Mouse (Mus musculus) limb, embryonic 13.5 days (tissue): ENCODE results near the gene Ugt1a5. TPM values are rescaled to one million over a fixed set of nuclear protein-coding genes. Genes with fewer than 3 reads are reported as not detected.
"Not testable (repeated sequence)": the region's sequence is repeated elsewhere in the genome, so short reads cannot be mapped to it uniquely, and the experiment has no call there.

ENCODE experiments used
- ATAC-seq: fragments of 200-750 bp; cut with Nextera tagmentation; 2 replicates; pipeline ENCODE4 v1.8.0; 2017; ENCODE audit warnings: low read depth, moderate number of reproducible peaks, moderate TSS enrichment; ENCODE audit not compliant: low FRiP score
- H3K27ac ChIP-seq: fragments of 300-500 bp; sonication (generic); 2 replicates; pipeline ENCODE4 v1.5.1; 2015; ENCODE audit warnings: inconsistent platforms, mild to moderate bottlenecking, moderate library complexity
- H3K27me3 ChIP-seq: fragments of 300-500 bp; sonication (generic); 2 replicates; pipeline ENCODE4 v1.6.1; 2015; ENCODE audit warnings: mild to moderate bottlenecking, inconsistent platforms
- H3K36me3 ChIP-seq: fragments of 300-500 bp; sonication (generic); 2 replicates; pipeline ENCODE4 v1.6.1; 2015; ENCODE audit warnings: inconsistent platforms, mild to moderate bottlenecking, moderate library complexity
- H3K4me1 ChIP-seq: fragments of 300-500 bp; sonication (generic); 2 replicates; pipeline ENCODE4 v1.6.1; 2015; ENCODE audit warnings: inconsistent platforms
- H3K4me2 ChIP-seq: fragments of 300-500 bp; sonication (generic); replicated peaks from 2 replicates; pipeline ENCODE4 v1.6.1; 2015; ENCODE audit warnings: inconsistent platforms, mild to moderate bottlenecking, moderate library complexity
- H3K4me3 ChIP-seq: fragments of 300-500 bp; sonication (generic); 2 replicates; pipeline ENCODE4 v1.5.1; 2015; ENCODE audit warnings: moderate library complexity, mild to moderate bottlenecking, inconsistent platforms
- H3K9ac ChIP-seq: fragments of 300-500 bp; sonication (generic); 2 replicates; pipeline ENCODE4 v1.6.1; 2015; ENCODE audit warnings: mild to moderate bottlenecking, inconsistent platforms
- H3K9me3 ChIP-seq: fragments of 300-500 bp; sonication (generic); 2 replicates; pipeline ENCODE4 v1.6.1; 2016; ENCODE audit warnings: inconsistent platforms
- WGBS: fragments of 180-500 bp; shearing (Covaris S2); methylation state at CpG from one replicate; pipeline ENCODE4 v1.1.7; 2015; 5-methylcytosine and 5-hydroxymethylcytosine counted together
- polyA plus RNA-seq: library from polyadenylated mRNA; unstranded; fragments of >200 nt; fragmentation: Nextera tagmentation; extraction: Ambion mirVana; gene quantifications from 2 replicates; pipeline ENCODE4 v1.2.1, GENCODE M21; 2015

The Ugt1a5 gene
- polyA plus RNA-seq, 1 experiment from 2014 or later: not detected

DNA sequence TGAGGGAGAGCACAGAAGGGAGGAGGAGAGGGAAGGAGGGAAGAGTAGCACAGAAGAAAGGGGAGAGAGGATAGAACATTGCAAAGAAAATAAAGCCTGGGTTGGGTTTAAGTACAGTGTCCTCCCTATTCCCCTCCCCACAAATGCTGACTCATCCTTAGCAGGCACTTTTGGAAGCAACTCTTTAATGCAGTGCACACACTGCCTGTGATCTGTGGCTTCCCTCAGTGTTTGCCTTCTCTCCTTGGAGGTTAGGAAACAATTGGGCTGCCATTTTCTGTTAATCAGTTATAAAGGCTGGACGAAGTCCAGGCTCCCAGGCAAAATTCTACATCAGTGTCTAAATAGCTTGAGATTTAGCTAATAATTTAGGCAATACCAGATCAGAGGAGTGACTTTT is 25.3 kb upstream of the Ugt1a5 start:
- not testable (repeated sequence) for H3K4me1 ChIP-seq, H3K36me3 ChIP-seq, H3K9ac ChIP-seq, H3K27ac ChIP-seq, H3K27me3 ChIP-seq, H3K9me3 ChIP-seq, H3K4me2 ChIP-seq, ATAC-seq, H3K4me3 ChIP-seq
- WGBS: 71% methylated on average over 1 of the region's 1 CpGs

DNA sequence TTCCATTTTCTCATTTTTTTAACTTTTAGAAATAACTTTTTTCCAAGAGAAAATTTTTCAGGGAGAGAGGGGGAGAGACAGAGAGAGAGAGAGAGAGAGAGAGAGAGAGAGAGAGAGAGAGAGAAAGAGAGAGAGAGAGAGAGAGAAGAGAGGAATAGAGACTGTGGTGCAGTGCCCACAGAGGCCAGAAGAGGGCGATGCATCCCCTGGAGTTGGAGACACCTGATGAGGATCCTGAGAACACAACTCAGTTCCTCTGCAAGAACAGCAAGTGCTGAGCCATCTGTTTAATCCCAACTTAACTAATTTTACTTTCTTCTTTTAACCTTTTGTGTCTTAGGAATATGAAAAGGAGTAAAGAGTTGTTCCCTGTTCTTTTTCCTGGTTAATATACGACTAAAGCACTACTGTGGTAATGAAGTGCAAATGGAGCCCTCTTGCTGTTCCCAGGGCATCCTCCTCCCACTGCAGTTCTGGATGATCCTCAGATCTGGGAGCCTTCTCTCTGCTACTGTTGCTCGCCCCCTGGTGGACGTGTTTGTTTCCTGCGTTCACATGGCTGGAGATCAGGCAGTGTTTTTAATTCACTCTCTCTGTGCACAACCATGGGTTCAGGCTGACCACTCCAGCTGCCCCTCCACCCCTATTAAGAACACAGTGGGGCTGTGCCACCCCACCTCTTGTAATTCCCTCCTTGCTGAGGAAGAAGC is 21.7 kb upstream of the Ugt1a5 start:
- not testable (repeated sequence) for H3K4me1 ChIP-seq, H3K4me3 ChIP-seq, H3K4me2 ChIP-seq, H3K36me3 ChIP-seq, H3K9ac ChIP-seq, H3K27ac ChIP-seq, H3K9me3 ChIP-seq, ATAC-seq, H3K27me3 ChIP-seq
- WGBS: 2% methylated on average over 5 of the region's 5 CpGs

DNA sequence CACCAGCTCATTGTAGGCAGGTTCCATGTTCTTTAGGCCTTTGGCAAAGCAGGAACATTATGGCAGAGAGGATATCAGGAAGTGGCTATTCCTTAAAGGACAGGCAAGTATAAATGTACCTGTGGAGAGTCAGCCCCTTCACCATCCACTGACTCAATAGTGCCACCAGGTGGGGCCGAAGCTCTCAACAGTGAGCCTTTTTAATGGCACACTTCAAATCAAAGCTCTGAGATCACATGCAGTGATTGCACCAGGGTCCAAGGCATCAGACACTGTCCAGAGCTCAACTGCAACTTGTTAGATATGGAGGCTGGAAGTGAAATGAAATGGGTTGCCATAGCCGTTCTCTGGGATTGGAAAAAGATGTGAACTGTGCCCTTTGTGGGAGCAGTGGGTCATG is 20.5 kb upstream of the Ugt1a5 start:
- not testable (repeated sequence) for ATAC-seq, H3K9ac ChIP-seq
- 58% methylated on average over 2 of the region's 2 CpGs for WGBS

DNA sequence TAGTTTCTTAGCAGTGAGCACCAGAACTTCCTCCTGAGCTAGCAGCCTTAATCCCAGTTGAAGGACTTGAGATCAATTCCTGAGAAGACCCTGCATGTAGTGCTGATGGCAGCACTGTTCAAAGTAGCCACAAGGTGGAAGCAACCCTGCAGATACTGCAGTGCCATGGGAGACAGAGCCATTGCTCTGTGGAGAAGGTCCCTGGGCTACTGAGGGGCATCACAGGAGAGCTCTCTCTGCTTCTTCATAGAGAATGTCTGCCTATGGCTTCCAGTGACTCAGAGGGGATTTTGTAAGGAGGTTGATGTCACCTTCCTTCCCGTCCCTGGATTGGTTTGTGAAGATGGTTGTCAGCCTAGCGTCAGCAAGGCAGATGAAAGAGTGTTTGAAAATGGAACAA is 15.7 kb upstream of the Ugt1a5 start:
- WGBS: 78% methylated on average over 2 of the region's 2 CpGs

More for the DNA sequence above, 20.5 kb upstream of the Ugt1a5 start:
- not testable (repeated sequence) for H3K4me2 ChIP-seq, H3K27ac ChIP-seq, H3K9me3 ChIP-seq, H3K27me3 ChIP-seq, H3K4me3 ChIP-seq, H3K36me3 ChIP-seq, H3K4me1 ChIP-seq

DNA sequence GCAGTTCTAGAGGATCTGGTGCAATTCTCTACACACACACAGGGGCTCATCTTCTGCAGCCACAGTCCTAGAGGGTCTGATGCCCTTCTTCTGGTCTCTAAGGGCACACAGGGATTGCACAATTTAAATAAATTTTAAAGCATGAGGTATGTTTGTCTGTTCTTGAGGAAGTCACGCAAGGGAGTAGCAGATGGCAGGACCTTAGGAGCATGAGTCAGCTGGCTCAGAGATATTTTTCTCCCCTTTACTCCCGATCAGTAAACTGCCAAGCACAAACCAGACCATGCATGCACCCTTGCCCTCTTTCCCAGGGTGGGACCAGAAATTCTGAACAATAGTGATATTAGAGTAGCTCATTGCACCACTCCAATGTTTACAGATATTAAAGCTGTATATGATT is 7.4 kb upstream of the Ugt1a5 start:
- Histone ChIP-seq H3K9me3 (no peaks in the 10 kb centered on the region), H3K27ac (no peak overlapping the region), H3K9ac (no peak overlapping the region), H3K4me1 (no peaks in the 10 kb centered on the region), H3K27me3 (no peaks in the 10 kb centered on the region), H3K4me3 (no peak overlapping the region), H3K4me2 (no peak overlapping the region), H3K36me3 (no peaks in the 10 kb centered on the region)
- 84% methylated on average over 2 of the region's 2 CpGs for WGBS
- no peak for ATAC-seq

More for the DNA sequence above, 15.7 kb upstream of the Ugt1a5 start:
- H3K27ac ChIP-seq, H3K9me3 ChIP-seq, H3K4me2 ChIP-seq, H3K36me3 ChIP-seq, H3K4me1 ChIP-seq, ATAC-seq, H3K9ac ChIP-seq, H3K27me3 ChIP-seq, H3K4me3 ChIP-seq: not testable (repeated sequence)

DNA sequence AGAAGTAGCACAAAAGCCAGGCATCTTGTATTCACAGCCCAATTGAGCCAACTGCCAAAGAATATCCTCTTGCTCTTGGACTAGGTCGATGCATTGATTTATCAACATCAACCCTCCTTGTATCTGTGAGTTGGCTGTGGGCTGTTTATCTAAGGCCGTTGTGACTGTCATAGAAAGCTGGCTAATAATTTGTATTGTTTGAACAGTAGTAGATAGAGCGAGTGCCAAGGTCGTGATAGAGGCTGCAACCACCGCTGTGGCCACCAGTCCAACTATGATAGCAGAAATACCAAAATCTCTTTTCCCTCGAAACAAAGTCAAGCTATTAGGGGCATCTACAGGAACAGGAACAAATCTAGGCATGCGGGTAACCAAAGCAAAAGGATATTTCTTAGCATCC is 6.4 kb downstream of the Ugt1a5 start:
- H3K4me1 ChIP-seq, H3K4me2 ChIP-seq, ATAC-seq, H3K27me3 ChIP-seq, H3K27ac ChIP-seq, H3K4me3 ChIP-seq, H3K9ac ChIP-seq, H3K36me3 ChIP-seq: not testable (repeated sequence)
- WGBS: 82% methylated on average over 7 of the region's 7 CpGs
- peaks cover 16% of the 10 kb centered on the region for H3K9me3 ChIP-seq

DNA sequence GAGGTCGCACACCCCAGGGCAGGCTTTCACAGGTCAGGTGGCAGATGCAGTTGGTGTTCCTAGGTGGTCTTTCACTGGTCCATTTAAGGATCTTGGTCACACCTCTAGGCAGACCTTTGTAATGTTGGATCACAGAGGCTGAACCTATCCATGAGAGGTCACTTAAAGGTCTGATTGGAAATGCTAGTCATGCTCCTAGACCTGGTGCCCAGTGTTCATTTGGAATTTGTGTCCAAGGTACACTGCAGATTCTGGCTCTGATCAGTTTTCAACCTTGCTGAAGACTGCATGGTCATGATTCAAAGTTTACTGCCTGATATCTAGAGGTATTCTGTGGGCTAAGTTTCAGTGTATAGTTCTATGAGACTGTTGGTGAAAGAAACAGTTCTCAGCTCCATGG is 13.8 kb downstream of the Ugt1a5 start:
- no peaks in the 10 kb centered on the region for H3K4me1 ChIP-seq
- H3K4me3 ChIP-seq: no peak overlapping the region
- H3K9me3 ChIP-seq: peaks cover 29% of the 10 kb centered on the region
- WGBS: 81% methylated on average over 1 of the region's 1 CpGs
- H3K9ac ChIP-seq: no peak overlapping the region
- no peak for ATAC-seq
- H3K27ac ChIP-seq: no peak overlapping the region
- no peaks in the 10 kb centered on the region for H3K36me3 ChIP-seq
- no peaks in the 10 kb centered on the region; the same call in 1 of the 2 replicates for H3K27me3 ChIP-seq
- no peak overlapping the region for H3K4me2 ChIP-seq

DNA sequence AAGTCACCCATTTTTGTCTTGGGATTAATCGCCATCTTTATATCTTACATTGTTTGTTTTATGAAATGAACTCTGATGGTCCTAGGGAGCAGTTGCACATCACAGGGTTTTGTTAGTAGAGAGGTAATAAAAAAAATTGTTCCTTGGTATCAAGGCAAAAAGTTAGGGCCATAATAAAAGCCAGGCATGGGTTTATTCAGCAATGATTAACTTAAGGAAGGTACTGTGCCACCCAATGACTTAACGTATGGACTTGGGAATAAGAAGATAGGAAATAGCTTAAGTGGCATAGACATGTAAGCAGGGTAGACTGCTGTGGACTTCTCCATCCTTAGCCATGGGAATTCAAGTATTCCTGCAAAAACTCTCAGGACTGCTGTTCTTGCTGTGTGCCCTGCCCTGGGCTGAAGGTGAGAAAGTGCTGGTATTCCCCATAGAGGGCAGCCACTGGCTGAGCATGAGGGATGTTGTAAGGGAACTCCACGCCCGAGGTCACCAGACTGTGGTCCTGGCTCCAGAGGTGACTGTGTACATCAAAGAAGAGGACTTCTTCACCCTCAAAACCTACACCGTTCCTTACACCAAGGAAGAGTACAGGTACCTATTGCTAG is 20.6 kb downstream of the Ugt1a5 start:
- no peak overlapping the region for H3K4me3 ChIP-seq
- ATAC-seq: no peak
- no peaks in the 10 kb centered on the region for H3K36me3 ChIP-seq
- H3K27ac ChIP-seq: no peak overlapping the region
- H3K4me2 ChIP-seq: no peak overlapping the region
- no peaks in the 10 kb centered on the region for H3K4me1 ChIP-seq
- no peak overlapping the region for H3K9ac ChIP-seq
- no peaks in the 10 kb centered on the region; the same call in 1 of the 2 replicates for H3K9me3 ChIP-seq
- whole genome bisulfite sequencing: 83% methylated on average over 5 of the region's 5 CpGs
- no peaks in the 10 kb centered on the region; the same call in 1 of the 2 replicates for H3K27me3 ChIP-seq

DNA sequence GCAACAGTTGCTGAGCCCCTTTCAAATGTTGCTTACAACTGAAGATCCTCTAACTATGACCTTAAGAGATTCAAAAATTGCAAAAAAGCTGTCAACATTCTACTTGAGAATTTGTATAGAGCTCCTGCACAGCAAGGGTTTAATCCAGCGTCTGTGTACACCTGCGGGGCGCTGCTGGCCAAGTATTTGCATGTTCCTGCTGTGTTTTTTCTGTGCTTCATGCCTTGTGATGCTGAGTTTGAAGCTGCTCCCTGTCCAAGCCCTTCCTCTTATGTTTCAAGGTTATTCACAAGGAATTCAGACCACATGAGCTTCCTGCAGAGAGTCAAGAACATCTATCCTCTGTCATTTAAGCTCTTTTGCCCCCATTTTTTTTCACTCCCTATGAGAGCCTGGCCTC is 26.3 kb downstream of the Ugt1a5 start:
- no peak overlapping the region for H3K9ac ChIP-seq
- H3K4me2 ChIP-seq: no peak overlapping the region
- H3K27me3 ChIP-seq: no peaks in the 10 kb centered on the region
- no peaks in the 10 kb centered on the region for H3K36me3 ChIP-seq
- WGBS: 75% methylated on average over 3 of the region's 3 CpGs
- H3K4me1 ChIP-seq: no peaks in the 10 kb centered on the region
- H3K4me3 ChIP-seq: no peak overlapping the region
- no peaks in the 10 kb centered on the region; the same call in 1 of the 2 replicates for H3K9me3 ChIP-seq
- ATAC-seq: no peak
- H3K27ac ChIP-seq: no peak overlapping the region

DNA sequence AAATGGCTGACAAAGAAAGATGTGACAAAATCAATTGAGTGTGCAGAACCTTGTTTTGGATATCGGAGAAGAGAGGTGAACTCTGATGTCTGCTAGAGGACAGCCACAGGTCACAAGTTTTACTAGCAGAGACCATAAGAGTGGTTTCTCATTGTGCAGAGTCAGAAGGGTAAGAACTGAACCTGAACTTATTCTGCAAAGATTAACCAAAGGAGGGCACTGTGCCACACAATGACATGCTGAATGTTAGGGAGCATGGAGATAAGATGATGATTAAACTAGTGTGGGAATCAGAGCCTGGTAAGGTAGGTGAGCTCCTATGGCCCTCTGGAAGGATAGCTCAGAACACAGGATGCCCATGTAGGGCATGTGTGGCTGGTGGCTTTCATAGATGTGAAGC is 29.9 kb downstream of the Ugt1a5 start:
- ATAC-seq: no peak
- Histone ChIP-seq H3K4me3 (no peak overlapping the region), H3K27ac (no peak overlapping the region), H3K9me3 (no peaks in the 10 kb centered on the region), H3K9ac (no peak overlapping the region), H3K4me1 (no peaks in the 10 kb centered on the region), H3K36me3 (no peaks in the 10 kb centered on the region), H3K27me3 (no peaks in the 10 kb centered on the region), H3K4me2 (no peak overlapping the region)
- 85% methylated on average over 1 of the region's 1 CpGs for WGBS

DNA sequence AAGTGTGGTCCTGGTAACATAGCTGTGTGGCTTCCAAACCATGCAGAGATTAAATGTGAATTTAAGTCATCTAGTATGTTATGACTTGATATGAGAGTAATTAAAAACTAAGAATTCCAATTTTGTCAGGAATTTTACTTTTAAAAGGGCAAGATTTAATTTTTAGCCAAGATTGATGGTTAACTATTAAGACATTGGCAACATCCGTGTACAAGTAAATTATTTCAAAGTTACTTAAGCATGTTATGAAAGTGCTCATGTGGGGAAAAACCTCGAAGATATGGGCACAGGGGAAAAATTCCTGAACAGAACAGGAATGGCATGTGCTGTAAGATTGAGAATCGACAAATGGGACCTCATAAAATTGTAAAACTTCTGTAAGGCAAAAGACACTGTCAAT is 31.6 kb downstream of the Ugt1a5 start:
- H3K4me1 ChIP-seq: no peaks in the 10 kb centered on the region
- H3K27me3 ChIP-seq: no peaks in the 10 kb centered on the region
- H3K27ac ChIP-seq: no peak overlapping the region
- H3K36me3 ChIP-seq: no peaks in the 10 kb centered on the region
- no peak overlapping the region for H3K4me2 ChIP-seq
- no peak overlapping the region for H3K9ac ChIP-seq
- no peaks in the 10 kb centered on the region for H3K9me3 ChIP-seq
- 66% methylated on average over 3 of the region's 3 CpGs for WGBS
- H3K4me3 ChIP-seq: no peak overlapping the region
- no peak for ATAC-seq

DNA sequence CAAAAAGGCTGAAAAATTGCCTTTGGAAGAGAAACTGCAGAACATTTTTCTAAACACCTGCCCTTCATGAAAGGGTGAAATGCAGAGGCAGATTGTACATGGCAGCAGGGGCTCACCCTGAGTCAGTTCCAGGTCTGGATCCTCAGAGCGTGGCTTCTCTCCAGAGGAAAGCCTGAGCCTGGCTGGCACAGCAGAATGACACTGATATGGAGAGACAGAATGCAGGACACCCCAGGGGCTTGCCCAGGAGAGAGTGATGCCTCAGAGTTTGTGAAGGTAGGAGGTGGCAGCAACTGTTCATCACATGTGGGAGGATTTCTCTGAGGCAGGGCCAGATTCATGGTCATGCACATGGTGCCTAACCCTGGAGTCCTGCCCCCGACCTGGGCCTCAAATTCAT is 34.2 kb downstream of the Ugt1a5 start:
- Histone ChIP-seq H3K4me3 (no peak overlapping the region), H3K27me3 (no peaks in the 10 kb centered on the region), H3K9ac (no peak overlapping the region), H3K4me2 (no peak overlapping the region), H3K27ac (no peak overlapping the region), H3K36me3 (peaks cover 5% of the 10 kb centered on the region; the same call in 1 of the 2 replicates), H3K9me3 (peaks cover 7% of the 10 kb centered on the region; the same call in 1 of the 2 replicates), H3K4me1 (no peaks in the 10 kb centered on the region)
- WGBS: 66% methylated on average over 2 of the region's 2 CpGs
- ATAC-seq: no peak

DNA sequence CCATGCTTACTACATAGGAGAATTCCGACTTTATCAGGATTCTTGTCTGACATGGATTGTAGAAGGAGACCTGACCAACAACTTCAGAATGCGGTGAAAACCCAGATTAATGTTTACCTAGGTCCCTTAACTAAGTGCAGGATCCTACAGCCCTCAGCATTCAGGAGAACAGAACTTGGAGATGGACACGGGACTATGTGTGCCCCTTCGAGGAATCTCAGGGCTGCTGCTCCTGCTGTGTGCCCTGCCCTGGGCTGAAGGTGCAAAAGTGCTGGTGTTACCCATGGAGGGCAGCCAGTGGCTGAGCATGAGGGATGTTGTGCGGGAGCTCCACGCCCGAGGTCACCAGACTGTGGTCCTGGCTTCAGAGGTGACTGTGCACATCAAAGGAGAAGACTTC is 34.6 kb downstream of the Ugt1a5 start, which contains the start of gene Ugt1a2:
TSS of gene Ugt1a2 (plus strand) at position 146 of the 400 bp plus-strand sequence.
- Histone ChIP-seq H3K27me3 (no peaks in the 10 kb centered on the region), H3K4me2 (no peak within 1 kb of the TSS), H3K36me3 (peaks cover 5% of the 10 kb centered on the region; the same call in 1 of the 2 replicates), H3K4me3 (no peak within 1 kb of the TSS), H3K9ac (no peak within 1 kb of the TSS), H3K4me1 (no peaks in the 10 kb centered on the region), H3K27ac (no peak within 1 kb of the TSS), H3K9me3 (peaks cover 9% of the 10 kb centered on the region; the same call in 1 of the 2 replicates)
- WGBS: 80% methylated on average over 7 of the region's 7 CpGs
- no peak for ATAC-seq
